Comparison of ENCODE assay signal across 7 mouse cellular contexts in genomic region chr5:123350386-123350785, GRCm38 (mm10). TPM values are rescaled to one million over a fixed set of nuclear protein-coding genes. Genes with fewer than 3 reads are reported as not detected.
A peak's percentile ranks its signal among the peaks of the same experiment; 100 is the strongest.
DNase-seq lines count a peak whose midpoint lies in the region; ATAC-seq and TF ChIP-seq lines count a peak whose summit lies in the region.

No protein-coding gene starts in this region.

- H3K27ac ChIP-seq in hindbrain, embryonic 10.5 days, result peak overlapping the region; percentile 53; the same call in 1 of the 2 replicates
- H3K27ac ChIP-seq in hindbrain, embryonic 12.5 days, result no peak overlapping the region
- H3K27ac ChIP-seq in limb, embryonic 14.5 days (replicated peaks; ENCODE audit: low read depth, low read length), result no peak overlapping the region; the same call in 1 of the 2 replicates

- peaks cover 80% of the 10 kb centered on the region for H3K36me3 ChIP-seq in hindbrain, embryonic 10.5 days
- H3K36me3 ChIP-seq in hindbrain, embryonic 12.5 days, result peaks cover 19% of the 10 kb centered on the region
- H3K36me3 ChIP-seq in E14TG2a.4 (ENCODE audit: insufficient read depth, low read length), result peaks cover 28% of the 10 kb centered on the region
- peaks cover 29% of the 10 kb centered on the region for H3K36me3 ChIP-seq in limb, embryonic 14.5 days (ENCODE audit: control insufficient read depth, insufficient read depth, low read length)

- H3K9ac ChIP-seq in hindbrain, embryonic 12.5 days, result no peak overlapping the region
- no peak overlapping the region for H3K9ac ChIP-seq in limb, embryonic 14.5 days (ENCODE audit: low read depth, low read length, severe bottlenecking)

- H3K4me3 ChIP-seq in hindbrain, embryonic 10.5 days, result no peak overlapping the region
- H3K4me3 ChIP-seq in hindbrain, embryonic 12.5 days, result no peak overlapping the region
- no peak overlapping the region for H3K4me3 ChIP-seq in E14TG2a.4 (replicated peaks; ENCODE audit: low read length)
- H3K4me3 ChIP-seq in limb, embryonic 14.5 days (replicated peaks; ENCODE audit: low read length), result no peak overlapping the region

- no peak for ATAC-seq in hindbrain, embryonic 12.5 days (ENCODE audit: low FRiP score)
- ATAC-seq in limb, embryonic 14.5 days (ENCODE audit: low FRiP score, low read depth), result no peak

- 63% methylated on average over 10 of the region's 10 CpGs for WGBS in hindbrain, embryonic 10.5 days
- WGBS in hindbrain, embryonic 12.5 days, result 69% methylated on average over 10 of the region's 10 CpGs
- WGBS in limb, embryonic 14.5 days, result 58% methylated on average over 10 of the region's 10 CpGs

- no peak for DNase-seq in hindbrain, embryonic 10.5 days (ENCODE audit: low spot score)
- peak; percentile 25 for DNase-seq in c-Kit-positive CD71-positive TER-119-positive erythroid progenitor cells, embryonic 14.5 days (ENCODE audit: low spot score)
- peak; percentile 17 for DNase-seq in limb, embryonic 14.5 days (ENCODE audit: low spot score)
- DNase-seq in thymus, postnatal 25 days, result peak; percentile 45
- DNase-seq in ovary, postnatal 36 days (ENCODE audit: low spot score), result no peak

- peak; percentile 32; the same call in 1 of the 2 replicates for TF ChIP-seq CTCF in E14TG2a.4 (conservative IDR thresholded peaks at IDR 0.05; ENCODE audit: low read length)

- peaks cover 61% of the 10 kb centered on the region for H3K4me1 ChIP-seq in hindbrain, embryonic 10.5 days (replicated peaks)
- H3K4me1 ChIP-seq in hindbrain, embryonic 12.5 days, result peaks cover 37% of the 10 kb centered on the region
- peaks cover 93% of the 10 kb centered on the region for H3K4me1 ChIP-seq in E14TG2a.4 (replicated peaks; ENCODE audit: low read depth, low read length)
- peaks cover 12% of the 10 kb centered on the region for H3K4me1 ChIP-seq in limb, embryonic 14.5 days (ENCODE audit: control insufficient read depth, insufficient read depth, low read length)

- no peaks in the 10 kb centered on the region for H3K27me3 ChIP-seq in hindbrain, embryonic 10.5 days (ENCODE audit: insufficient read depth, poor library complexity, severe bottlenecking)
- H3K27me3 ChIP-seq in hindbrain, embryonic 12.5 days, result no peaks in the 10 kb centered on the region
- no peaks in the 10 kb centered on the region for H3K27me3 ChIP-seq in E14TG2a.4 (ENCODE audit: insufficient read depth, low read length)
- no peaks in the 10 kb centered on the region for H3K27me3 ChIP-seq in limb, embryonic 14.5 days (ENCODE audit: control insufficient read depth, insufficient read depth, low read length)

- no peaks in the 10 kb centered on the region for H3K9me3 ChIP-seq in hindbrain, embryonic 10.5 days
- H3K9me3 ChIP-seq in hindbrain, embryonic 12.5 days (replicated peaks), result no peaks in the 10 kb centered on the region
- H3K9me3 ChIP-seq in E14TG2a.4 (ENCODE audit: low read length), result no peaks in the 10 kb centered on the region
- H3K9me3 ChIP-seq in limb, embryonic 14.5 days (ENCODE audit: control insufficient read depth, low read length), result no peaks in the 10 kb centered on the region

- H3K4me2 ChIP-seq in hindbrain, embryonic 12.5 days (replicated peaks), result no peak overlapping the region
- H3K4me2 ChIP-seq in limb, embryonic 14.5 days (replicated peaks; ENCODE audit: low read depth, low read length, severe bottlenecking), result no peak overlapping the region

- no peak for TF ChIP-seq POLR2A in limb, embryonic 14.5 days (IDR thresholded peaks at IDR 0.05; ENCODE audit: borderline replicate concordance, extremely low read depth, insufficient read depth, insufficient read length)

RNA-seq across cellular contexts. Expression of gene Bcl7a, which starts 6.8 kb away (rescaled TPM):
- polyA plus RNA-seq in hindbrain, embryonic 10.5 days (2016; fragmentation: Nextera tagmentation; extraction: Ambion mirVana), result 42.9 and 48.0 TPM in 2 replicates
- 56.6 and 59.9 TPM in 2 replicates for polyA plus RNA-seq in hindbrain, embryonic 12.5 days (2016; fragmentation: Nextera tagmentation; extraction: Ambion mirVana)
- 28.3 and 31.4 TPM in 2 replicates for polyA plus RNA-seq in limb, embryonic 14.5 days (2012; rRNA removed)
- polyA plus RNA-seq in limb, embryonic 14.5 days (2014; fragmentation: Nextera tagmentation; extraction: Ambion mirVana), result 20.1 and 25.4 TPM in 2 replicates

RNA-seq across cellular contexts. Expression of gene Mlxip, which starts 44.2 kb away (rescaled TPM):
- 18.0 and 18.8 TPM in 2 replicates for polyA plus RNA-seq in hindbrain, embryonic 10.5 days (2016; fragmentation: Nextera tagmentation; extraction: Ambion mirVana)
- 20.7 and 21.6 TPM in 2 replicates for polyA plus RNA-seq in hindbrain, embryonic 12.5 days (2016; fragmentation: Nextera tagmentation; extraction: Ambion mirVana)
- polyA plus RNA-seq in limb, embryonic 14.5 days (2012; rRNA removed), result 28.3 and 37.8 TPM in 2 replicates
- polyA plus RNA-seq in limb, embryonic 14.5 days (2014; fragmentation: Nextera tagmentation; extraction: Ambion mirVana), result 16.5 and 19.7 TPM in 2 replicates

Comparison
In these comparisons a context has a peak if more than half of its experiments do, and no peak if none do; other contexts are left out.
1. DNase-seq: peak in c-Kit-positive CD71-positive TER-119-positive erythroid progenitor cells, embryonic 14.5 days (single experiment), limb, embryonic 14.5 days (single experiment) and thymus, postnatal 25 days (single experiment); none in hindbrain, embryonic 10.5 days (single experiment) and ovary, postnatal 36 days (single experiment).